Mouse (Mus musculus) CD4-positive naive resting alpha-beta T cell, adult 57 days (primary cell): ENCODE results near the gene Ctrl. TPM values are rescaled to one million over a fixed set of nuclear protein-coding genes. Genes with fewer than 3 reads are reported as not detected.

Experiments
- total RNA-seq: library from RNA; stranded (reverse); gene quantifications from one replicate; pipeline ENCODE4 v1.2.4, GENCODE M21; 2023

Gene Ctrl
- 3.0 TPM for total RNA-seq

DNA sequence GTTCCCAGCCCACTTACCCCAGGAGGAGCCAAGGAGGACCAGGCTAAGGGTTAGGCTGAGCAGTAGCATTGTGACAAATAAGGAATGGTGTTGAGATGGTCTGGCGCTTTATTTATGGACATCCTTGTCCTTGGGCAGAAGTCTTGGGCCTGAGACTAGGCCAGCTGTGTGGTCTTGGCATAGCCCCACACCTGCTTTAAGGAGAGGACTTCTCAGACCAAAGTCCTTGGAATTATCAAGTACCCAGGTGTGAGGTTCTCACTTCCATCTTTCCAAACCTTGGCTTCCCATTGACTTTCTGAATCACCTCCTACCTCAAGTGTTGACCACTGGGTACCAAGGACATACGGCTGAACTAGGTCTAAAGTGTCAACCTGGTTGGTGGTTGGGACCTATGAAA is at the start of gene Ctrl:
Gene Ctrl, minus strand, starts transcription at position 101 of the 400 bp plus-strand sequence.

DNA sequence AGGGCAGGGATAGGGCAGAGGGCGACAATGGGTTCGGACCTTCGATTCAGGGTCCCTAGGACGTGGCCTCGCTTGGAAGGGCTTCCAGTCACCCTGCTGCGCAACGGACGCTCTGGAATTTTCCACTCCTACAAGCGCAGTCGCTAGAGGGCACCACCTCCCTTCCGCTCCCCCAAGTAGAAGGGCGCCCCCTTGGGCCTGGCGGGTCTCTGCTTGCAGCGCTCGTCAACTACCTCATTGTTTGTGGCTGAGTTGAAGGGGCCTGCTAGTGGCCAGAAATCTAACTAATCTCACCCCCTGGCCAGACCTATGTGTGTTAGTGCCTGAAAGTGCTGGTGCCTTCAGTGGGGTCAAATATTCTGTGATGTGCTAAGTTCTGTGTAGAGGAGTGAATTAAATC is 45.7 kb upstream of the Ctrl start, which contains the start of gene Dpep3:
Gene Dpep3, minus strand, starts transcription at position 105 of the 400 bp plus-strand sequence.

DNA sequence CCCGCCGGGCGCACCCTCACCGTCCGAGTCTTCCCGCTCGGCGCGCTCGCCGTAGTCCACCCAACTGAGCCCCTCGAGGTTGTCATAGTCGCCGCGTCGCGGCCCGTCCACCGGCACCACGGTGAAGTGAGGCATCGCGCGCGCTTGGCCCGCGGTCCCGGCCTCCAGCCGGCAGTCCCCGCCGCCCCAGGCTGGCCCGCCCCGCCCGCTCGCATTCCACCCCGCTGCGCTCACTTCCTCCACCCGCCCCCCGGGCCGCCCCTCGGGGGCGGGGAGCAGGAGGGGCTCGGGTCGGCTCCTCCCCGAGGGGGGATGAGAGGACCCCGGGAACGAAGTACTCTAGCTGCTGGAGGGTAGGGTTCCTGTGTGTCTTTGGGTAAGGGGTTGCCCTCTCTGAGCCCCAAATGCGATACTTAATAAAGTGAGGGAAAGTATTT is 32.3 kb upstream of the Ctrl start, which contains the start of gene Slc12a4:
Gene Slc12a4, minus strand, starts transcription at position 193 of the 437 bp plus-strand sequence.

DNA sequence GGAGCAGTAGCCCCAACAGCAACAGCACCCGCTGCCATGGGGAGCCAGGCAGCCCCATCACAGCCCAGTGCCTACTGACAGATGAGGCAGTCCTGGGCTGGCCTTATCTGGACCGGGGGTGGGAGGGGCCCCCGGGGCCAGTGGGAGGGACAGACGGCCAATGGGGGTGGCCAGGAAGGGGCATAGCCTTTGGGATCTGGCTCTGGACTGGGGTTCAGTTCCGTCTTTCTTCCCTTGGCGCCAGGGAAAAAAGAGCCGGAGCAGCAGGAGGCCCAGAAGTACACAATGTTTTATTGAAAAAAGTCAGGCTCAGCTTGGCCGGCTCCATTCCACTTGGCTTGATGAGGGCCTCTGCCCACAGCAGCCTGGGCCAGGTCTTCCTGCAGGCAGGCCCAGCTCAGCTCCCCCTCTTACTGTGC is 9.7 kb upstream of the Ctrl start, which contains the start of gene Lcat:
Gene Lcat, minus strand, starts transcription at position 62 of the 419 bp plus-strand sequence.

DNA sequence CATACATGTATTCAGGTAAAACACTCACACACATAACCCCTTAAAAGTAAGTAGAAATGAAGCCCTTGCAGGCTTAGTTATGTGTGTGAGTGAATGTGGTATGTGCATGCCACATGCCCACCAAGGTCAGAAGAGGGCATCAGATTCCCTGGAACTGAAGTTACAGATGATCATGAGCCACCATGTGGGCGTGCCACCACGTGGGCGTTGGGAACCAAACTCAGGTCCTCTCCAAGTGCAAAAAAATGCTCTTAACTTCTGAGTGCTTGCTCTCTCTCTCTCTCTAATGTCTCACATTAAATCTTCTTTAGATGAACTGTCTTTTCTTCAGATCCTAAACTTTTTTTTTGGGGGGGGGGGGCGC is 4.6 kb upstream of the Ctrl start, which contains the start of gene Psmb10:
Gene Psmb10, minus strand, starts transcription at position 139 of the 364 bp plus-strand sequence.

DNA sequence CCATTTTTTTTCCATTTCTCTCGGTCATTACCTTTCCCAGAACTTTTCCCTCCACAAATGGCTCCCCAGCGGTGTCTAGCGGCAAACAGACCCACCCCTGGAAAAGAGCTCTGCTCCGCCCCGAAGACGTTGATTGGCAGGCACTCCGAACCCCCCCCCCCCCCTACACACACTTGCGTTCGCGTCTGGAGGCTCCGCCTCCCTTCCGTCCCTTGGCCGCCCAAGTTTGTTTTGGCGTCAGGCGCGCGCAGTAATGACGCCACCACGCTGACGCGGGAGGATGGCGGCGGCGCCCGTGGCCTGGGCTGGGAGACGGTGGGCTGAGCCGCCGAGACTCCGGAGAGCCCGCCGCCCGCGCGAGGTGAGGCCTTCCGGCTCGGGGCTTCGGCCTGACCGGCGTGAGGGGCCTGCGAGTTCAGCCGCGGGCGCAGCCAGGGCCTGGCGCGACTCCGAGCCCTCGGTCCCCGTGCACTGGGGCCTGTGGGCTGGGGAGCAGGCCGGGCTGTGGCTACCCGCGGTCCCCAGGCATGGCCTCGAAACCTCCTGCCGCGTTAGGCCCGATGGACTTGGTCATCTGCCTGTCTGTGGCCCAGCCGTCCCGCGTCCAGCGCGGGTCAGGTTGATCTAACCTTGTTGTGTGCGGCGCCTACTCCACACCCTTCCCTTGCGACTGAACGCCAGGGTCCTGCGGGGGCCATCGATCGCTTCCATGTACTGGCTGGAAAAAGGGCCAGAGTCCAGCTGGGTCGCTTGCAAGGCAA is 33.3 kb downstream of the Ctrl start, which contains the start of gene Pskh1:
Gene Pskh1, plus strand, starts transcription at position 262 of the 761 bp plus-strand sequence.

DNA sequence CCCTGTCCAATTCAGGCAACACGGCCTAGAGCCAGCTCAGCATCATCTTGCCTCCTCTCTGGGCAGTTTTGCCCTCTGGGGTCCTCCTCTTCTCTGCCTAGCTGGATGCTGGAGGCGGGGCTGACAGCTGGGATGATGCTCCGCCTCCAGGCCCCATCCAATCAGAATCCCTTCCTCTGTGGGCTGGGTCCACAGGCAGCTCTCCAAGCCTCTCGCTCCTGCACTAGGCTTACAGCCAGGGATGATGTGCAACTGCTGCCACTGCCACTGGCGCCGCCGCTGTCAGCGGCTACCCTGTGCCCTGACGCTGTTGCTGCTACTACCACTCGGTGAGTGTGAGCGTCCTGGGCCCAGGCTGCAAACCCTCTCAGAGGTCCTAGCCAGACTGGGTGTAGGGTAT is 40.3 kb downstream of the Ctrl start, which contains the start of gene Nrn1l:
Gene Nrn1l, plus strand, starts transcription at position 229 of the 400 bp plus-strand sequence.

Other genes starting within 250 kb of the Ctrl start
- 147 TPM for gene Carmil2, start 247.6 kb downstream of the Ctrl start, total RNA-seq
- gene Acd, start 232.8 kb downstream of the Ctrl start, total RNA-seq: 50.7 TPM
- gene Pard6a, start 232.7 kb downstream of the Ctrl start, total RNA-seq: 13.1 TPM
- gene 4933405L10Rik, start 226.2 kb downstream of the Ctrl start, total RNA-seq: not detected
- gene Enkd1, start 225.7 kb downstream of the Ctrl start, total RNA-seq: 2.6 TPM
- gene Gfod2, start 175.2 kb downstream of the Ctrl start, total RNA-seq: 10.1 TPM
- gene Ranbp10, start 106.5 kb downstream of the Ctrl start, total RNA-seq: 103 TPM
- gene Tsnaxip1, start 106.1 kb downstream of the Ctrl start, total RNA-seq: not detected
- gene Cenpt, start 80.6 kb downstream of the Ctrl start, total RNA-seq: 25.1 TPM
- gene Thap11, start 78.7 kb downstream of the Ctrl start, total RNA-seq: 23.1 TPM
- gene Nutf2, start 73.3 kb downstream of the Ctrl start, total RNA-seq: 36.5 TPM
- 84.2 TPM for gene Edc4, start 53.0 kb downstream of the Ctrl start, total RNA-seq
- gene Nrn1l, start 40.3 kb downstream of the Ctrl start, total RNA-seq: not detected
- gene Pskh1, start 33.4 kb downstream of the Ctrl start, total RNA-seq: 20.7 TPM
- 130 TPM for gene Psmb10, start 4.6 kb upstream of the Ctrl start, total RNA-seq
- not detected for gene Lcat, start 9.5 kb upstream of the Ctrl start, total RNA-seq
- gene Slc12a4, start 32.2 kb upstream of the Ctrl start, total RNA-seq: 14.6 TPM
- not detected for gene Dpep3, start 45.6 kb upstream of the Ctrl start, total RNA-seq
- 10.1 TPM for gene Dus2, start 57.5 kb upstream of the Ctrl start, total RNA-seq
- not detected for gene Dpep2nb, start 72.1 kb upstream of the Ctrl start, total RNA-seq
- gene Ddx28, start 78.0 kb upstream of the Ctrl start, total RNA-seq: 5.2 TPM
- 198 TPM for gene Nfatc3, start 125.0 kb upstream of the Ctrl start, total RNA-seq
- 1.0 TPM for gene Esrp2, start 203.1 kb upstream of the Ctrl start, total RNA-seq
- 6.0 TPM for gene Pla2g15, start 216.5 kb upstream of the Ctrl start, total RNA-seq
- gene Slc7a6, start 235.0 kb upstream of the Ctrl start, total RNA-seq: 49.9 TPM